Mouse (Mus musculus): ENCODE data around the gene Ostf1. TPM values are rescaled to one million over a fixed set of nuclear protein-coding genes. Genes with fewer than 3 reads are reported as not detected.

Gene Ostf1
- 45.8 and 53.1 TPM in 2 replicates for polyA plus RNA-seq (2016; fragmentation: Nextera tagmentation; extraction: Ambion mirVana)

GRCm38 (mm10) chr19:18631644-18632219, at the start of gene Ostf1, which contains the start of gene Nmrk1:
Ostf1 (minus strand) TSS chr19:18631823.
Nmrk1 (plus strand) TSS chr19:18631950.
- Histone ChIP-seq H3K27me3 (no peaks in the 10 kb centered on the region), H3K4me3 (peak within 1 kb of the TSS; percentile 77), H3K27ac (peak within 1 kb of the TSS; percentile 67), H3K4me1 (0 out of 2 replicates have a peak, but pooled peaks cover 4% of the 10 kb centered on the region), H3K9ac (peak within 1 kb of the TSS; percentile 66), H3K4me2 (replicated peaks) (peak within 1 kb of the TSS; percentile 84), H3K9me3 (no peaks in the 10 kb centered on the region), H3K36me3 (no peaks in the 10 kb centered on the region)
- WGBS: under 1% methylated on average over 51 of the region's 51 CpGs
- ATAC-seq (ENCODE audit: insufficient number of reproducible peaks, insufficient read depth, low FRiP score, low TSS enrichment): peak; percentile 97

GRCm38 (mm10) chr19:18673116-18673515, 41.5 kb upstream of the Ostf1 start:
- 32% methylated on average over 4 of the region's 4 CpGs for WGBS
- Histone ChIP-seq H3K27me3 (no peaks in the 10 kb centered on the region), H3K9ac (peak overlapping the region; percentile 38; the same call in 1 of the 2 replicates), H3K4me1 (peaks cover 19% of the 10 kb centered on the region), H3K4me2 (replicated peaks) (peak overlapping the region; percentile 76), H3K9me3 (no peaks in the 10 kb centered on the region), H3K4me3 (0 out of 2 replicates have a peak overlapping the region, but pooled peaks have one; percentile 78), H3K27ac (no peak overlapping the region), H3K36me3 (no peaks in the 10 kb centered on the region)
- ATAC-seq (ENCODE audit: insufficient number of reproducible peaks, insufficient read depth, low FRiP score, low TSS enrichment): no peak

- Histone ChIP-seq H3K9me3 (no peaks in the 10 kb centered on the region), H3K36me3 (no peaks in the 10 kb centered on the region), H3K27ac (no peak overlapping the region), H3K27me3 (no peaks in the 10 kb centered on the region), H3K9ac (no peak overlapping the region; the same call in 1 of the 2 replicates), H3K4me1 (peaks cover 19% of the 10 kb centered on the region), H3K4me3 (peak overlapping the region; percentile 78; the same call in 1 of the 2 replicates), H3K4me2 (replicated peaks) (peak overlapping the region; percentile 76)
- no peak for ATAC-seq (ENCODE audit: insufficient number of reproducible peaks, insufficient read depth, low FRiP score, low TSS enrichment)
- 65% methylated on average over 3 of the region's 3 CpGs for WGBS
Measured at GRCm38 (mm10) chr19:18672498-18672897, 40.9 kb upstream of the Ostf1 start.

GRCm38 (mm10) chr19:18671056-18671741, 39.6 kb upstream of the Ostf1 start:
- Histone ChIP-seq H3K4me3 (peak overlapping the region; percentile 78), H3K4me1 (peaks cover 19% of the 10 kb centered on the region), H3K9me3 (no peaks in the 10 kb centered on the region), H3K4me2 (replicated peaks) (peak overlapping the region; percentile 76), H3K27ac (peak overlapping the region; percentile 88), H3K27me3 (no peaks in the 10 kb centered on the region), H3K36me3 (no peaks in the 10 kb centered on the region), H3K9ac (peak overlapping the region; percentile 89)
- WGBS: under 1% methylated on average over 59 of the region's 64 CpGs
- ATAC-seq (ENCODE audit: insufficient number of reproducible peaks, insufficient read depth, low FRiP score, low TSS enrichment): peak; percentile 79

GRCm38 (mm10) chr19:18670608-18671007, 39.0 kb upstream of the Ostf1 start, which contains the start of gene Carnmt1:
Carnmt1 (plus strand) TSS chr19:18670764.
- Histone ChIP-seq H3K4me2 (replicated peaks) (peak within 1 kb of the TSS; percentile 76), H3K9ac (peak within 1 kb of the TSS; percentile 89), H3K4me1 (peaks cover 19% of the 10 kb centered on the region), H3K36me3 (no peaks in the 10 kb centered on the region), H3K27me3 (no peaks in the 10 kb centered on the region), H3K9me3 (no peaks in the 10 kb centered on the region), H3K4me3 (peak within 1 kb of the TSS; percentile 78), H3K27ac (peak within 1 kb of the TSS; percentile 88)
- WGBS: under 1% methylated on average over 46 of the region's 58 CpGs
- ATAC-seq (ENCODE audit: insufficient number of reproducible peaks, insufficient read depth, low FRiP score, low TSS enrichment): peak; percentile 97

GRCm38 (mm10) chr19:18669551-18669950, 37.9 kb upstream of the Ostf1 start:
- Histone ChIP-seq H3K9ac (no peak overlapping the region), H3K36me3 (no peaks in the 10 kb centered on the region), H3K9me3 (no peaks in the 10 kb centered on the region), H3K4me2 (replicated peaks) (no peak overlapping the region), H3K4me3 (no peak overlapping the region), H3K27me3 (no peaks in the 10 kb centered on the region), H3K4me1 (peaks cover 19% of the 10 kb centered on the region), H3K27ac (no peak overlapping the region)
- ATAC-seq (ENCODE audit: insufficient number of reproducible peaks, insufficient read depth, low FRiP score, low TSS enrichment): no peak
- WGBS: 95% methylated on average over 7 of the region's 7 CpGs

GRCm38 (mm10) chr19:18666966-18667365, 35.3 kb upstream of the Ostf1 start:
- ATAC-seq (ENCODE audit: insufficient number of reproducible peaks, insufficient read depth, low FRiP score, low TSS enrichment): no peak
- Histone ChIP-seq H3K4me3 (no peak overlapping the region), H3K9me3 (no peaks in the 10 kb centered on the region), H3K9ac (no peak overlapping the region), H3K36me3 (no peaks in the 10 kb centered on the region), H3K27me3 (no peaks in the 10 kb centered on the region), H3K27ac (no peak overlapping the region), H3K4me1 (peaks cover 4% of the 10 kb centered on the region), H3K4me2 (replicated peaks) (no peak overlapping the region)
- 67% methylated on average over 7 of the region's 7 CpGs for WGBS

GRCm38 (mm10) chr19:18663904-18664303, 32.3 kb upstream of the Ostf1 start:
- no peak for ATAC-seq (ENCODE audit: insufficient number of reproducible peaks, insufficient read depth, low FRiP score, low TSS enrichment)
- WGBS: 63% methylated on average over 2 of the region's 2 CpGs
- H3K4me3 ChIP-seq: no peak overlapping the region
- no peaks in the 10 kb centered on the region for H3K36me3 ChIP-seq
- no peaks in the 10 kb centered on the region for H3K9me3 ChIP-seq
- no peak overlapping the region for H3K9ac ChIP-seq
- no peaks in the 10 kb centered on the region for H3K27me3 ChIP-seq
- H3K27ac ChIP-seq: no peak overlapping the region
- H3K4me1 ChIP-seq: no peaks in the 10 kb centered on the region
- no peak overlapping the region for H3K4me2 ChIP-seq (replicated peaks)

- H3K4me2 ChIP-seq (replicated peaks): no peak overlapping the region
- H3K4me3 ChIP-seq: no peak overlapping the region
- H3K9me3 ChIP-seq: no peaks in the 10 kb centered on the region
- no peaks in the 10 kb centered on the region for H3K4me1 ChIP-seq
- WGBS: 74% methylated on average over 1 of the region's 1 CpGs
- no peak overlapping the region for H3K27ac ChIP-seq
- ATAC-seq (ENCODE audit: insufficient number of reproducible peaks, insufficient read depth, low FRiP score, low TSS enrichment): no peak
- H3K36me3 ChIP-seq: no peaks in the 10 kb centered on the region
- no peaks in the 10 kb centered on the region for H3K27me3 ChIP-seq
- no peak overlapping the region for H3K9ac ChIP-seq
Measured at GRCm38 (mm10) chr19:18661683-18662082, 30.1 kb upstream of the Ostf1 start.

GRCm38 (mm10) chr19:18660466-18660865, 28.8 kb upstream of the Ostf1 start:
- no peaks in the 10 kb centered on the region for H3K9me3 ChIP-seq
- no peak for ATAC-seq (ENCODE audit: insufficient number of reproducible peaks, insufficient read depth, low FRiP score, low TSS enrichment)
- H3K4me2 ChIP-seq (replicated peaks): no peak overlapping the region
- no peak overlapping the region for H3K4me3 ChIP-seq
- no peak overlapping the region for H3K27ac ChIP-seq
- 82% methylated on average over 3 of the region's 3 CpGs for WGBS
- H3K9ac ChIP-seq: no peak overlapping the region
- H3K36me3 ChIP-seq: no peaks in the 10 kb centered on the region
- H3K27me3 ChIP-seq: no peaks in the 10 kb centered on the region
- H3K4me1 ChIP-seq: no peaks in the 10 kb centered on the region

GRCm38 (mm10) chr19:18659349-18659748, 27.7 kb upstream of the Ostf1 start:
- WGBS: 100% methylated on average over 1 of the region's 1 CpGs
- Histone ChIP-seq H3K9ac (no peak overlapping the region), H3K4me2 (replicated peaks) (no peak overlapping the region), H3K27me3 (no peaks in the 10 kb centered on the region), H3K27ac (no peak overlapping the region), H3K36me3 (no peaks in the 10 kb centered on the region), H3K4me1 (no peaks in the 10 kb centered on the region), H3K4me3 (no peak overlapping the region), H3K9me3 (no peaks in the 10 kb centered on the region)
- no peak for ATAC-seq (ENCODE audit: insufficient number of reproducible peaks, insufficient read depth, low FRiP score, low TSS enrichment)

GRCm38 (mm10) chr19:18658473-18658872, 26.9 kb upstream of the Ostf1 start:
- H3K4me3 ChIP-seq: no peak overlapping the region
- no peaks in the 10 kb centered on the region for H3K4me1 ChIP-seq
- H3K27ac ChIP-seq: no peak overlapping the region
- WGBS: 68% methylated on average over 4 of the region's 4 CpGs
- H3K9ac ChIP-seq: no peak overlapping the region
- H3K4me2 ChIP-seq (replicated peaks): no peak overlapping the region
- no peak for ATAC-seq (ENCODE audit: insufficient number of reproducible peaks, insufficient read depth, low FRiP score, low TSS enrichment)
- no peaks in the 10 kb centered on the region for H3K9me3 ChIP-seq
- no peaks in the 10 kb centered on the region for H3K36me3 ChIP-seq
- no peaks in the 10 kb centered on the region for H3K27me3 ChIP-seq

Measured in embryonic facial prominence, embryonic 12.5 days (tissue).